Mouse (Mus musculus) G1E (cell line): ENCODE measurements at regions not wholly inside any gene's neighbourhood (a gene's known extent, or its start where the extent isn't known, plus 50 kb on each side); places are given as distances from the start of the nearest gene placed in this dataset.

Experiments used
- ATAC-seq: 2 replicates; pipeline ENCODE4 v1.8.0; 2016; ENCODE audit warnings: mild to moderate bottlenecking; ENCODE audit not compliant: insufficient number of reproducible peaks, poor library complexity, low FRiP score, severe bottlenecking; ENCODE audit errors: extremely low read depth
- DNase-seq: peaks from one replicate; pipeline ENCODE4 v3.0.0; 2012; ENCODE audit warnings: low spot score
- H3K27me3 ChIP-seq: 2 replicates; pipeline ENCODE4 v1.6.1; 2012; ENCODE audit warnings: mild to moderate bottlenecking, low read length, inconsistent platforms; ENCODE audit not compliant: insufficient read depth
- H3K36me3 ChIP-seq: replicated peaks from 2 replicates; pipeline ENCODE3; 2012; ENCODE audit warnings: mild to moderate bottlenecking, inconsistent platforms
- H3K4me1 ChIP-seq: 2 replicates; pipeline ENCODE4 v1.6.1; 2012; ENCODE audit warnings: low read depth, low read length, inconsistent platforms, mixed read lengths; ENCODE audit not compliant: insufficient read depth
- H3K4me3 ChIP-seq: 2 replicates; pipeline ENCODE4 v1.5.1; 2012; ENCODE audit warnings: low read depth, mild to moderate bottlenecking, inconsistent platforms, low read length, moderate library complexity, mixed read lengths
- H3K9me3 ChIP-seq: replicated peaks from 2 replicates; pipeline ENCODE4 v1.6.1; 2012; ENCODE audit warnings: inconsistent platforms
- CTCF ChIP-seq: IDR thresholded peaks from 2 replicates; pipeline ENCODE4 v1.5.1; 2012; ENCODE audit warnings: low read depth, low read length, inconsistent platforms, mixed read lengths
- GATA1 ChIP-seq: IDR thresholded peaks from 2 replicates; pipeline ENCODE4 v1.6.1; 2012; ENCODE audit warnings: borderline replicate concordance, low read length, inconsistent platforms, mixed read lengths
- GATA2 ChIP-seq: IDR thresholded peaks from 2 replicates; pipeline ENCODE4 v1.6.1; 2012; ENCODE audit warnings: low read depth, low read length, inconsistent platforms, borderline replicate concordance
- POLR2AphosphoS5 ChIP-seq: IDR thresholded peaks from 2 replicates; pipeline ENCODE4 v1.6.1; 2012; ENCODE audit warnings: low read depth, low read length, inconsistent platforms; ENCODE audit not compliant: insufficient replicate concordance
- TAL1 ChIP-seq: conservative IDR thresholded peaks from 2 replicates; pipeline ENCODE4 v1.6.1; 2012; ENCODE audit warnings: low read depth, low read length, inconsistent platforms, mixed read lengths

DNA sequence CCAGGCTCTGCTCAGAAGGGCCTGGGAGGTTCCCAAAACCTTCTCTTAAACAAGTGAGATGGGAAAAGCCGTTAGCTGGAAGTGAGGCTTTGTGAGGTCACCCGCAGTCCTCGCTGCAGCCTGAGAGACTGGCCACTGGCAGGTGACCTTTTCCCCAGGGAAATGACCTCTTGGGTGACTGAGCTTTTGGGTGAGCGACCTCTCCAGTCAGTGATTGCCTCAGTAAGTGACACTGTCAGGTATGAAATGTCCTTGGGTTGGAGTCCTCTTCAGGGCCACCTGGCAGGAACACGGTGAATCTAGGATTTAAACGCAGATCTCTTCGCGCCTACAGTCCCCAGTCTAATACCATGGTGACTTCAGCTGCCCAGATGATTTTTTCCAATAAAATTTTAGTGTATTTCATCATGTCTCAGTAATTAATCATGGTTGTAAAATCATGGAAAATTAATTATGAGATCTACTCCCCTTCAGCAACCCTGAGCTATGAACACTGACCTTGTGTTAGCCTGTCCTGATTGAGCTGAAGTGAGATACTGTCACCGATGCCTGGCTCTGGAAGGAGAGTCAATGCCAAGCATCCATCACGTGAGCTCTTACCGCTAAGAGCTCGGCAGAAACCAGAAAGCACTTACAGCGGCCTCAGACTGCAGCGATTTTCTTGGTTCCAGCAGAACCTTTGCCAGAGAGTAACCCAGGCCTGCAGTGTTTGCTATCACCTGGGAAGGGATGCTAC is 87.5 kb upstream of the Sulf2 start:
- TF ChIP-seq POLR2AphosphoS5: no peak
- TF ChIP-seq GATA2: no peak
- no peak for TF ChIP-seq CTCF
- TF ChIP-seq TAL1: no peak
- TF ChIP-seq GATA1: no peak
- Histone ChIP-seq H3K27me3 (no peaks in the 10 kb centered on the region), H3K9me3 (peaks cover 88% of the 10 kb centered on the region), H3K36me3 (no peaks in the 10 kb centered on the region), H3K4me3 (no peak overlapping the region), H3K4me1 (no peaks in the 10 kb centered on the region)
- DNase-seq: no peak
- ATAC-seq: no peak

DNA sequence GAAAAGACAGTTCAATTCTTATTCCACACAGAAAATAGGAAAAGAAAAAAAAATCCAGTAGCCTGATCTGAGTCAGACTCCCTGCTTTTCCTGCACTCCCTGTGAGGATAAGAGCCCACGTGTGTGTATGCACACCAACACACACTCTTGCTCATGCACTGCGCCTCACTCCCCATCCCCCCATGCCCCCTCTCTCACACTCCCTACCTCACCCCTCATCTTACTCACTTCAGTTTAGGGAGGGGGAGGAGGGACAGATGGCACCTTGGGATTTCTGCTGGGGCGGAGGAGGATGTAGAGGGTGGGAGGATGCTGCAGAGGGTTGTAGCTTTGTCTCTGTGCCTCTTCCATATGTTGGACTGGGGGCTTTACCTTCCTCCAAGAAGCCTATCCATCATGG is 85.8 kb upstream of the Sulf2 start:
- Histone ChIP-seq H3K36me3 (no peaks in the 10 kb centered on the region), H3K4me1 (no peaks in the 10 kb centered on the region), H3K9me3 (peaks cover 87% of the 10 kb centered on the region), H3K27me3 (no peaks in the 10 kb centered on the region), H3K4me3 (no peak overlapping the region)
- ATAC-seq: no peak
- DNase-seq: no peak
- TF ChIP-seq GATA2 (no peak), CTCF (no peak), TAL1 (no peak), POLR2AphosphoS5 (no peak), GATA1 (no peak)

GRCm38 (mm10) chr2:166240056-166240455 is 84.6 kb upstream of the Sulf2 start:
- TF ChIP-seq CTCF: no peak
- no peak for TF ChIP-seq TAL1
- TF ChIP-seq GATA2: no peak
- TF ChIP-seq GATA1: no peak
- no peak for TF ChIP-seq POLR2AphosphoS5
- ATAC-seq: no peak
- no peaks in the 10 kb centered on the region for H3K27me3 ChIP-seq
- no peaks in the 10 kb centered on the region for H3K36me3 ChIP-seq
- no peak for DNase-seq
- peaks cover 88% of the 10 kb centered on the region for H3K9me3 ChIP-seq
- H3K4me1 ChIP-seq: no peaks in the 10 kb centered on the region
- H3K4me3 ChIP-seq: no peak overlapping the region

DNA sequence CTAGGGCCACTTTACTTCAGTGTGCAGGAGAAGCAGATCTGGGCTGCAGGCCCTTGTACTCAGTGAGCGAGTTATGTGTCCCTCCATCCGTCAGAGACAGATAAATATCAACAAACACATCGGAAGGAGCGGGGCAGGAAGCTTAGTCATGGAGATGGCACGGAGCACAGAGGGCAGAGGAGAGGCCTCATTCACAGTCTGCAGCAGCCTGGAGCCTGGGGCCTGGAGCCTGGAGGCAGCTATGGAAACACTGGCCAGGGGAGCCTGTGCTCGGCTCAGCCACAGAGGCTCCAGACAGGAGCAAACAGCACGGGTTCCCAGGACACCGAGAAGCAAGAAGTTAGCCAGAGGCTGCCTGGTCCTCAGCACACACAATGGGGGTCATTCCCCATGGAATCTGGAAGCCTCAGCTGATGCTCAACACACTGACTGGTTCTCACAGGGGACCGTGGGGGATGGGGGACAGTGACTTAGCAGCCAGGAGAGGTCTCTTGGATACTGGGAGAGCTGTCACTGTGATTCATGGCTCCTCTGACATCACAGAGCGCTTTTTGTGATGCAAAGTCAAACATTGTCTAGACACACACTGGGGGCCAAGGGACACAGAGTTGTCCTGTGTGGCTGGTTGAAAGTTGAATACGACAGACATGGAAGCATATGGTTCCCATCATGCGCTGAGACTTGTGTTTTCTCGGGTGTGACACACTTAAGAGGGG is 82.2 kb upstream of the Sulf2 start:
- DNase-seq (no peak), ATAC-seq (no peak)
- Histone ChIP-seq H3K4me1 (no peaks in the 10 kb centered on the region), H3K36me3 (no peaks in the 10 kb centered on the region), H3K4me3 (no peak overlapping the region), H3K9me3 (peaks cover 87% of the 10 kb centered on the region), H3K27me3 (no peaks in the 10 kb centered on the region)
- no peak for TF ChIP-seq TAL1
- no peak for TF ChIP-seq GATA2
- TF ChIP-seq CTCF: no peak
- TF ChIP-seq POLR2AphosphoS5: no peak
- TF ChIP-seq GATA1: no peak

- H3K4me3 ChIP-seq: no peak overlapping the region
- TF ChIP-seq CTCF: no peak
- no peak for DNase-seq
- H3K27me3 ChIP-seq: no peaks in the 10 kb centered on the region
- H3K36me3 ChIP-seq: no peaks in the 10 kb centered on the region
- no peak for ATAC-seq
- H3K9me3 ChIP-seq: peaks cover 84% of the 10 kb centered on the region
- H3K4me1 ChIP-seq: no peaks in the 10 kb centered on the region
Measured at GRCm38 (mm10) chr2:166236102-166236501, 80.6 kb upstream of the Sulf2 start.

DNA sequence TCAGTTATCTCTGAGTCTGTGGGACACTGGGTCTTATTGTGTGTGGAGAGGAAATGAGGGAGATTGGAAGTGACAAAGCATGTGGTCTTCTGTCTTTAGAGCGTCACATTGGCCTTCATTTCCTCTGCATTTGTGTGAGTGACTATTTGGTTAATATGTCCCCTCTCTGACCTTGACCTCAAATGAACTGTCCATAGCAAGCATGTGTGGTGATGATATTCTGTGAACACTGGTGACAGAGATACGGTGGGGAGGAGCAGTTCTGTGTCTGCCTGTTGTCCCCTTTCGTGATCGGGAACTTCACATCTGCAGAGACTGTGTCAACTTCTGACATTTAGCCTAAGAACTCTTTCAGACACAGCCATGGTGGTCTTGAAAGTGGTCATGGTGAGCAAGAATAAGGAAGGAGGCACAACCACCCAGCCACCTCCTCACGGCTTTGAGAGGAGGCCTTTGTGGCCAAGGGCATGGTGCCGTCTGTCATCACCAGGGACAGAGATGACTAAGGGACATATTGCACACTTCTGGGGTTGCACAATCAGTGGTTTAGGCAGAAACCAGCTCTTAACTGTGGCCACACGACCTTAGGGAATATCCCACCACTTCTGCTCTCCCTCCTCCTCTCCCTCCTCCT is 79.2 kb upstream of the Sulf2 start:
- TF ChIP-seq GATA1 (no peak), GATA2 (no peak), POLR2AphosphoS5 (no peak), TAL1 (no peak), CTCF (no peak)
- no peaks in the 10 kb centered on the region for H3K36me3 ChIP-seq
- peaks cover 91% of the 10 kb centered on the region for H3K9me3 ChIP-seq
- ATAC-seq (no peak), DNase-seq (no peak)
- no peaks in the 10 kb centered on the region for H3K4me1 ChIP-seq
- no peaks in the 10 kb centered on the region for H3K27me3 ChIP-seq
- no peak overlapping the region for H3K4me3 ChIP-seq
